Mouse (Mus musculus) limb, embryonic 14.5 days (tissue): Measurements from ENCODE around the gene Peak1. TPM values are rescaled to one million over a fixed set of nuclear protein-coding genes. Genes with fewer than 3 reads are reported as not detected.

Experiments used
- ATAC-seq: fragments of 200-750 bp; cut with Nextera tagmentation; 2 replicates; pipeline ENCODE4 v1.8.0; 2017; ENCODE audit warnings: low read depth, moderate number of reproducible peaks, moderate TSS enrichment; ENCODE audit not compliant: low FRiP score
- DNase-seq: peaks from one replicate; pipeline ENCODE4 v3.0.0-alpha.2; 2015; ENCODE audit warnings: low spot score
- H3K27ac ChIP-seq: fragments of 300-500 bp; sonication (generic); replicated peaks from 2 replicates; pipeline ENCODE4 v1.5.1; 2014; ENCODE audit warnings: low read depth, mild to moderate bottlenecking, low read length, moderate library complexity, mixed read lengths
- H3K27me3 ChIP-seq: fragments of 300-500 bp; sonication (generic); 2 replicates; pipeline ENCODE4 v1.6.1; 2014; ENCODE audit warnings: low read length, mixed read lengths; ENCODE audit not compliant: control insufficient read depth, insufficient read depth
- H3K36me3 ChIP-seq: fragments of 300-500 bp; sonication (generic); 2 replicates; pipeline ENCODE4 v1.6.1; 2014; ENCODE audit warnings: mild to moderate bottlenecking, low read length, moderate library complexity, mixed read lengths; ENCODE audit not compliant: control insufficient read depth, insufficient read depth
- H3K4me1 ChIP-seq: fragments of 300-500 bp; sonication (generic); 2 replicates; pipeline ENCODE4 v1.6.1; 2014; ENCODE audit warnings: antibody characterized with exemption, low read length, mixed read lengths; ENCODE audit not compliant: control insufficient read depth, insufficient read depth
- H3K4me2 ChIP-seq: fragments of 300-500 bp; sonication (generic); replicated peaks from 2 replicates; pipeline ENCODE4 v1.6.1; 2014; ENCODE audit warnings: low read depth, mild to moderate bottlenecking, low read length, moderate library complexity; ENCODE audit not compliant: severe bottlenecking
- H3K4me3 ChIP-seq: fragments of 300-500 bp; sonication (generic); replicated peaks from 2 replicates; pipeline ENCODE4 v1.5.1; 2014; ENCODE audit warnings: low read length
- H3K9ac ChIP-seq: fragments of 300-500 bp; sonication (generic); 2 replicates; pipeline ENCODE4 v1.6.1; 2014; ENCODE audit warnings: mild to moderate bottlenecking, low read depth, low read length, moderate library complexity; ENCODE audit not compliant: severe bottlenecking
- H3K9me3 ChIP-seq: fragments of 300-500 bp; sonication (generic); 2 replicates; pipeline ENCODE4 v1.6.1; 2016; ENCODE audit warnings: low read length; ENCODE audit not compliant: control insufficient read depth
- POLR2A ChIP-seq: fragments of 200-500 bp; IDR thresholded peaks from 2 replicates; pipeline ENCODE4 v1.8.0; 2012; ENCODE audit warnings: inconsistent platforms, mild to moderate bottlenecking, moderate library complexity, borderline replicate concordance; ENCODE audit not compliant: insufficient read depth, insufficient read length; ENCODE audit errors: extremely low read depth
- WGBS: fragments of 180-500 bp; shearing (Covaris S2); extraction: QIAGEN DNeasy Blood & Tissue Kit; methylation state at CpG from one replicate; pipeline ENCODE4 v1.1.7; 2014; 5-methylcytosine and 5-hydroxymethylcytosine counted together
- polyA plus RNA-seq, 2 experiments: library from polyadenylated mRNA; depleted of rRNA in 1 of 2; stranded (reverse) in 1 of 2; unstranded in 1 of 2; fragments of >200 nt; fragmentation: Nextera tagmentation in 1 of 2; extraction: Ambion mirVana in 1 of 2; gene quantifications; 2 replicates each; pipeline versions ENCODE4 v1.2.1 to v1.2.3; 2012 to 2014

Peak1 gene
- polyA plus RNA-seq, 2 experiments, result 11.5 to 18.3 TPM

GRCm38 (mm10) chr9:56412716-56413115 is 5.2 kb downstream of the Peak1 start:
- 67% methylated on average over 1 of the region's 1 CpGs for WGBS
- Histone ChIP-seq H3K9ac (no peak overlapping the region), H3K4me3 (no peak overlapping the region), H3K4me1 (peaks cover 11% of the 10 kb centered on the region; the same call in 1 of the 2 replicates), H3K27me3 (no peaks in the 10 kb centered on the region), H3K36me3 (no peaks in the 10 kb centered on the region), H3K4me2 (no peak overlapping the region), H3K9me3 (no peaks in the 10 kb centered on the region), H3K27ac (no peak overlapping the region)
- no peak for TF ChIP-seq POLR2A
- DNase-seq (no peak), ATAC-seq (no peak)

GRCm38 (mm10) chr9:56409928-56410327 is 7.9 kb downstream of the Peak1 start:
- no peak overlapping the region for H3K9ac ChIP-seq
- WGBS, result 86% methylated on average over 2 of the region's 2 CpGs
- ATAC-seq, result no peak
- no peak for TF ChIP-seq POLR2A
- H3K27me3 ChIP-seq, result no peaks in the 10 kb centered on the region
- no peak for DNase-seq
- H3K4me3 ChIP-seq, result no peak overlapping the region
- no peak overlapping the region for H3K4me2 ChIP-seq
- no peaks in the 10 kb centered on the region for H3K36me3 ChIP-seq
- H3K27ac ChIP-seq, result no peak overlapping the region
- no peaks in the 10 kb centered on the region for H3K4me1 ChIP-seq
- H3K9me3 ChIP-seq, result no peaks in the 10 kb centered on the region

- H3K9me3 ChIP-seq, result no peaks in the 10 kb centered on the region
- TF ChIP-seq POLR2A, result no peak
- H3K4me1 ChIP-seq, result no peaks in the 10 kb centered on the region
- no peaks in the 10 kb centered on the region for H3K36me3 ChIP-seq
- no peak for DNase-seq
- no peak overlapping the region for H3K4me2 ChIP-seq
- H3K9ac ChIP-seq, result no peak overlapping the region
- 64% methylated on average over 4 of the region's 4 CpGs for WGBS
- H3K4me3 ChIP-seq, result no peak overlapping the region
- H3K27me3 ChIP-seq, result no peaks in the 10 kb centered on the region
- ATAC-seq, result no peak
- no peak overlapping the region for H3K27ac ChIP-seq
These were observed 13.2 kb downstream of the Peak1 start for GRCm38 (mm10) chr9:56404619-56405018.

- no peak overlapping the region for H3K9ac ChIP-seq
- WGBS, result 33% methylated on average over 1 of the region's 1 CpGs
- no peaks in the 10 kb centered on the region for H3K9me3 ChIP-seq
- TF ChIP-seq POLR2A, result no peak
- no peaks in the 10 kb centered on the region for H3K27me3 ChIP-seq
- H3K4me1 ChIP-seq, result no peaks in the 10 kb centered on the region
- DNase-seq (no peak), ATAC-seq (no peak)
- no peaks in the 10 kb centered on the region for H3K36me3 ChIP-seq
- no peak overlapping the region for H3K27ac ChIP-seq
- no peak overlapping the region for H3K4me2 ChIP-seq
- no peak overlapping the region for H3K4me3 ChIP-seq
These were observed 21.6 kb downstream of the Peak1 start for GRCm38 (mm10) chr9:56396306-56396705.

- ATAC-seq, result no peak
- Histone ChIP-seq H3K9ac (no peak overlapping the region), H3K27me3 (no peaks in the 10 kb centered on the region), H3K36me3 (no peaks in the 10 kb centered on the region), H3K27ac (no peak overlapping the region), H3K4me1 (no peaks in the 10 kb centered on the region), H3K4me3 (no peak overlapping the region), H3K4me2 (no peak overlapping the region), H3K9me3 (no peaks in the 10 kb centered on the region)
- WGBS, result 88% methylated on average over 3 of the region's 3 CpGs
- no peak for TF ChIP-seq POLR2A
- DNase-seq, result no peak
These were observed 25.0 kb downstream of the Peak1 start for GRCm38 (mm10) chr9:56392857-56393256.

GRCm38 (mm10) chr9:56382786-56383185 is 35.1 kb downstream of the Peak1 start:
- Histone ChIP-seq H3K36me3 (no peaks in the 10 kb centered on the region), H3K4me1 (no peaks in the 10 kb centered on the region), H3K4me3 (no peak overlapping the region), H3K9me3 (no peaks in the 10 kb centered on the region), H3K4me2 (no peak overlapping the region), H3K27me3 (no peaks in the 10 kb centered on the region), H3K9ac (no peak overlapping the region), H3K27ac (no peak overlapping the region)
- DNase-seq (no peak), ATAC-seq (no peak)
- no peak for TF ChIP-seq POLR2A
- WGBS, result 72% methylated on average over 1 of the region's 1 CpGs
